Mouse (Mus musculus) mouse trophoblast stem cell (cell line): ENCODE results near the gene Shq1.

Source experiments
- in situ Hi-C, 2 experiments: fragments of 300-500 bp; cut with MseI, MboI; formaldehyde crosslinking; loops; 2 replicates in 1 of 2; 3 replicates in 1 of 2; pipeline ENCODE4 v1.15.1; 2025

Gene Shq1

DNA sequence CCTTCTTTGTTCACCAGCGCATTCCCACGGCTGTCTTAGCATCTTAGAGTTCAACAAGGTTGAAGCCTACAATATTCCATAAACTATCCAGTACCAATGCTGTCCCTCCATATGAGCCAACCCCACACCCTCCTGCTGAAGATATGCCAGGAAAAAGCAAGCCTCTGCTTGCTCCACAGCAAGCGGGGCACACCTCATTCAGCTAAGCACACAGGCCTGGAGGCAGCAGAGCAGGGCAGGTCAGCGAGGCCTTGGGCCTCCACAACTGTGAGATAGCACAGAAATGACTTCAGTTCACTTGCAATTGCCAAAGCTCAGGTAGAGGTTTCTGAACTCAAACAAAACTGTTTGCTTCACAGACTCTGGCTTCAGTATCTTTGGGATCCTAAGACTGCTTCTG, 64.2 kb downstream of the Shq1 start:
- in situ Hi-C loops: loop anchor here in 1 of 2 experiments (10.0 kb wide), 1 partner anchor 268 kb away; no protein-coding TSS in a partner anchor

- in situ Hi-C loops: loop anchor here in 1 of 2 experiments (10.0 kb wide), 1 partner anchor 271 kb away; no protein-coding TSS in a partner anchor
Observed at GRCm38 (mm10) chr6:100603702-100604101, 67.3 kb downstream of the Shq1 start.

- in situ Hi-C loops: loop anchor here in 1 of 2 experiments (10.0 kb wide), 1 partner anchor 273 kb away; no protein-coding TSS in a partner anchor
Observed at GRCm38 (mm10) chr6:100601634-100602033, 69.3 kb downstream of the Shq1 start.

DNA sequence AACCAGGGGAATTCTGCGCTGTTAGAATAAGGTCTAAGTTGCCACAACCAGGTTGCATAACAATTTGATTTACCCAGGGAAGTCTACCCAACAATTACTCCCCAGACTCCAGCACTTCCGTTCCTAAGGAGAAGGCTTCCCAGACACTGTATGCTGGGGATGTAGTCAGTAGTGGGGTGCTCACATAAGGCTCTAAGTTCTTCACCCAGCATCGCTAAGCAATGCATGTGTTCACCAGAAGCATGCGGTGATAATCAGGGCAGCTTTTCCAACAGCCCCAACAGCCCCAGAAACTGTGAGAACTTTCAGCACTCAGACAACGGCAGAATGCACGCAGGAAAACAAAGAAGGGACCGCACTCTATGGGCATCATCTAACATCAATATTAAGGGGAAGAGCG, 77.1 kb downstream of the Shq1 start:
- in situ Hi-C loops: no loop called here

GRCm38 (mm10) chr6:100592991-100593390, 78.0 kb downstream of the Shq1 start:
- in situ Hi-C loops: no loop called here

- in situ Hi-C loops: no loop called here
Observed at GRCm38 (mm10) chr6:100590602-100591001, 80.4 kb downstream of the Shq1 start.

- in situ Hi-C loops: no loop called here
Observed at GRCm38 (mm10) chr6:100588876-100589275, 82.1 kb downstream of the Shq1 start.

DNA sequence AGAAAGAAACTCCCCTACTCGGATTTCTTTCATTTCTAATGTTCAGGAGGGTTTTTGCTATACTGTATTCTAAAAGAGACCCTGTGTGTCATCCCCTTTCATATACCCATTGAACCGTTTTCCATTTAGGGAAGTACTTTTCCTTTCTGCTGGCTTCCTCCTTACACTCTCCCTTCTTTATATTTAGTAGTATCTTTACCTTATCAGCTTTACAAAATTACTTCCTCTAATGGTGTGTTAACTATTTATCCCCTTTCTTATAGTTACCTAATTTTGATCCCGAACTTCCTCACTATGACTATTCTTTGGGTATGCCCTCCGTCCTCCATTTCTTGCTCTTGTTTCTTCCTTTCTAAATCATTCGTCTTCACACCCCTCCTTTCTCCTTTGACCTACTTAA, 84.2 kb downstream of the Shq1 start:
- in situ Hi-C loops: no loop called here

GRCm38 (mm10) chr6:100581951-100582350, 89.0 kb downstream of the Shq1 start:
- in situ Hi-C loops: no loop called here

DNA sequence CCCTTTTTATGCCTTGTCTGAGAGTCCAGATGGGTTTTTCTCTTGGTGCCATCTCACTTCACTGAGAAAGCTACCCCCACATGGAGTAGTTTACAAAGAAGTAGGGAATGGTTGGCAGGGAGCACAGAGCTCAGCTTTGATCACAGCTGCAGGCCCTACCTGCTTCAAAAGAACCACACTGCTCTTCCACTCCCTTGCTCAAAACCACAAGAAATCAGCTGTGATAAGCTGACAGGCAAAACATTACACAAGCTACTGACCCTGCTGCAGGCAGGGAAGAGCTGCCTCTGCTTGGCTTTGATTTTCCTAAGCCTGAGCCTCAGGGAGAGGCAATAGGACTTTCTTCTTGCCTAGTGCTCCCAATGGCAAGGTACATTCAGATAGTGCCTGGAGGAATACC, 89.9 kb downstream of the Shq1 start:
- in situ Hi-C loops: no loop called here

- in situ Hi-C loops: no loop called here
Observed at GRCm38 (mm10) chr6:100577590-100577989, 93.4 kb downstream of the Shq1 start.

GRCm38 (mm10) chr6:100576171-100576570, 94.8 kb downstream of the Shq1 start:
- in situ Hi-C loops: no loop called here

- in situ Hi-C loops: no loop called here
Observed at GRCm38 (mm10) chr6:100566774-100567173, 104.2 kb downstream of the Shq1 start.

GRCm38 (mm10) chr6:100564516-100564915, 106.4 kb downstream of the Shq1 start:
- in situ Hi-C loops: no loop called here

DNA sequence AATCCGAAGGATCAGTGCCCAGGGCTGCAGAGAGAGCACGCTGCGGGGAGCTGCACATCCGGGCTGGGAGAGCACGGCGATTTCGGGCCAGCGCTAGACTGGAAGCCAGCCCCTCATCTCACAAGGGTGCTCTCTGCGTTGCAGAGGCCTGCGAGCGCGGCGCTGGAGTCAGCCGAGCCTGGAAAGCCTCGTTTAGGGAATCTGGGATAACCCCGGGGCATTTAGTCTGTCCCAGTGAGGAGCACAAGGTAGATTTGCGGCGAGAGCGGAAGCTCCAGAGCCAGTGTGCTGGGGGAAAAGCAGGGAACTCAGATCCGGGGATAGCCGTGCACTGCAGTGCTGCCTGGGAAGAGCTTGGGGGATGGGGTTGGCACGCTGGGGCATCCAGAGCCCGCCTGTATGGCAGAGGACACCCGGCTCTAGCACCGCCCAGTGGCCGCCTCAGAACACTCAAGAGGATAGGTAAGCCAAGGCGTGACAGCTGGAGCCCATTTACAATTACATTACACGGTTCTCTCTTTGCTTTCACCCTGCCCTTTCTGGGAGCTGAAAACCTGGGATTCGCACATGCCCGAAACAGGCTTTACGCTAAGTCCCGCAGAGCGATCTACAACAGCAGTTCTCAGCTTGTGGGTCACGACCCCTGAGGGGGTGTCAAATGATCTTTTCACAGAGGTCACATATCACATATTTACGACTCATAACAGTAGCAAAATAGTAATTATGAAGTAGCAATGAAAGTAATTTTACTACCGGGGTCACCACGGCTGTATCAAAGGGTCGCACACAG, 107.2 kb downstream of the Shq1 start:
- in situ Hi-C loops: no loop called here

GRCm38 (mm10) chr6:100562719-100563551, 108.0 kb downstream of the Shq1 start:
- in situ Hi-C loops: no loop called here

- in situ Hi-C loops: no loop called here
Observed at GRCm38 (mm10) chr6:100558057-100558456, 112.9 kb downstream of the Shq1 start.

- in situ Hi-C loops: no loop called here
Observed at GRCm38 (mm10) chr6:100542154-100542997, 128.6 kb downstream of the Shq1 start.

GRCm38 (mm10) chr6:100539698-100540097, 131.3 kb downstream of the Shq1 start:
- in situ Hi-C loops: no loop called here

DNA sequence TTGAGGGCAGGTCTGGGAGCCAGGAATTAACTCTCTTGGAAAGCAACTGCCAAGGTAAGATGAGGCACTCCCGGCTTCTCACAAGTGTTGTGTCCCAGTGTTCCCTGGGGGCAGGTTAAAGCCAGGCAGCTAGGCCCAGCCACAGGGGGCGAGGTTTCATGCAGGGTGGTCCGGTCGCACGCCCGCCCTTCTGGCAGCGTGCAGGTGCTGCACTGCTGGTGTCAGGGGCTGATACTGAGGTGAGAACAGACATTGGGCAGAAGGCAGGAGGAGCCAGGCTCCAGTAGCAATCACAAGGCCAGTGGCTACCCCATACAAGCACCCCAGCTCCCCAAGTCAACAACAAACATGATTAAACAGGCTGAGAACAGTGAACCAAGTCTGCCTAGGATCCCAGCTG, 132.4 kb downstream of the Shq1 start:
- in situ Hi-C loops: no loop called here

- in situ Hi-C loops: no loop called here
Observed at GRCm38 (mm10) chr6:100537987-100538386, 133.0 kb downstream of the Shq1 start.

DNA sequence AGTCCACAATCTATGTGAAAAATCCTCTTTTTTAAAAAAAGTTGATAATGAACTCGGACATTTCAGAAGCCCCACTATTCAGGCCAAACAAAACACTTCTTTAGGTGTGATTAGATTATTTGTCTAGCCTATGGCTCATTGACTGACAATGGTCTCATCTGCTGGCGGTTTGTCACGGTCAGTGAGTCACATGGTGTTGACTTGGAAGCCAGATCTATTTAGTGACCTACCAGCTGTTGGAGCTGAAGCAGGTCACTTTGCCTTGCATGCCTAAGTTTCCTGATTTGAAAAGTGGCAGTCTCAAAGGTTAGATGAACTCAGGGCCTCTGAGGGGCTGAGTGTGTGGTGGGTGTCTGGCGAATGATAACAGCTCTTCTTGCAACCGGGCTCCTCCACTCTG, 133.9 kb downstream of the Shq1 start:
- in situ Hi-C loops: no loop called here
